ENCODE assay signal across 1 mouse cellular context in the genomic region with DNA sequence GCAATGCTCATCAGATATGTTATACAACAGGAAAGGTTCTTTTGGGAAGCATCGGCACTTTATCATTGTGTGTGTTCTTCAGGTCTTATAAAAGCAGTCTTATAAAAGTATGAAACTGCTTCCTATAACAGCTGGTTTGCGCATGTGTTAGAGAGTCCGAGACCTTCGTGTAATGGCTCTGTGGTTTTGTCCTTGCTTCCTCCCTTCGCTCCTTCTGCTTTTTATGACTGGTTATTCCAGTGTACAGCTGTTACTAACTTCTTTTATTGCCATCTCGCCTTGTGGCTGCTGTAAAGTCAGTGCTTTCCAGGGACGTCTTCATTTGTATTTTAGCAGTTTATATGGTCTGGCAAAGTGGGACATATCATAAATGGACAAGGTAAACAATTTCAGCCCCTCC.
TF ChIP-seq lines count a peak whose summit lies in the region.

No protein-coding gene starts in this region.

TF ChIP-seq in MEL, 35 proteins besides CTCF, POLR2A, EP300 and RAD21 (continued from another document):
- TF ChIP-seq GATA1 (IDR thresholded peaks at IDR 0.05; ENCODE audit: low read depth, low read length), result no peak
